Mouse (Mus musculus): ENCODE measurements around the gene Klk1b4.
A peak's percentile ranks its signal among the peaks of the same experiment; 100 is the strongest.

Gene Klk1b4

DNA sequence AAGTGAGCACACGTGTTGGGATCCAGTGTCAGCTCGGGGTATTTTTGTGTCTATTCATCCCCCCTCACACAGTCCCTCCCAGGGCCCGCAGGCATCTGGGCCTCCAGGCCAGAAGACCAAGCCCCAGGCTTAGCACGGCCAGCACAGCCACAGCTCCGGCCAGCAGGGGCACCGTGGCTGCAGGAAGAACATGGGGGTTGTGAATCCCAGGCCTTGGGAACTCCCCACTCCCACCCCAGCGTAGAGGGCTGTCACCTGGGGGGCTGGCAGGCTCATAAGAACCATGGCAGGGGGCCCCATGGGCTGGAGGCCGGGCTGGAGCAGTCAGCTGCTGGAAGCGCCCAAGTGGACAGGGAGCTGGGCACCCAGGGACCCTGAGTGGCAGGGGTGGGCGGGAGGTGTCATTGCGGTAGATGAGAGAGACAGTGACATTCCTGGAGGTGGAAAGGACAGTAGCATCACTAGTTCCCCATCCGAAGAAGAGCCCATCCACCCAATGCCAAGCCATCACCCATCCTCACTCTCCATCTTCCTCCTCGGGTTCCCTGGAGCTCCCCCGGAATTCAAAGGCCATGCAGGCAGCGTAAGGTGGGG lies 45.9 kb downstream of the Klk1b4 start:
- DNase-seq (ENCODE audit: inconsistent age in 2 of 2, low spot score in 1 of 2): peak in 1 of 2 experiments; percentile 48

DNA sequence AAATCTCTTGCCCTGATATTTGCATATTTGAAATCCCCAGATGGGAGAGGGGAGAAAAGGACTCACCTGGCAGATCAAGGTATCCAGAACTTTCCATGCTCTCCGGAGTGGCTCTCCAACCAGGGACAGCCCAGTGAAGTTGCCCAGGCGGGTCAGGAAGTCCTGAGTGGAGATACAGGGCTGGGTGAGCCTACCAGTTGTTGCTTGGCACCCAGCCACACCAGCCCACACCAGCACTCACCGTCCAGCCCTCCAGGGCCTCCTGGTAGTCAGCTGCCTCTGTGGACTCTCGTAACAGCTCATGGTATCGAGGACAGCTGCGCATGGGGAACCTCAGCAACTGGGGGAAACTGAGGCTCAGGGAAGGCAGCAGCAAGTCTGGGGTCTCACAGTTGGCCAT lies 47.7 kb downstream of the Klk1b4 start:
- DNase-seq (ENCODE audit: inconsistent age in 2 of 2, low spot score in 1 of 2): peak in 1 of 2 experiments; percentile 42

DNA sequence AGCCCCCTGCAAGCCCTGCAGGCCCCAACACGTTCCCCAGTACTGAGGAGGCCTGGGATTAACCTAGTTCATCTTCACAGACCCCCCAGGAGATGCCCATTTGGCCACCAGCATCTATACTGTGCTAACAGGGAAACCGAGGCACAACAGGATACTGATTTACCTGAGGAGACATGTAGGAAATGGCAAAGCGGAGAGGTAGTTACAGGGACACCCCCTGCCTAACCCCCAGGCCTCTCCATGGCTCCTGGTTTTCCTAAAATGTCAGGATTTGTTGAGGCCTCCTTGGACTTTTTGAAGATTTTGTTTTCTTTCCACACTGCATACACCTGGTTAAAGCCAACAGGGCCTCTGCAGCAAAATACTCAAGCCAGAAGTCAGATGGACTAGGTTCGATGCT lies 50.0 kb downstream of the Klk1b4 start, which contains the start of gene Acp4:
TSS of gene Acp4 (minus strand) at position 101 of the 400 bp plus-strand sequence.
- no peak for DNase-seq (ENCODE audit: inconsistent age in 2 of 2, low spot score in 1 of 2)

DNA sequence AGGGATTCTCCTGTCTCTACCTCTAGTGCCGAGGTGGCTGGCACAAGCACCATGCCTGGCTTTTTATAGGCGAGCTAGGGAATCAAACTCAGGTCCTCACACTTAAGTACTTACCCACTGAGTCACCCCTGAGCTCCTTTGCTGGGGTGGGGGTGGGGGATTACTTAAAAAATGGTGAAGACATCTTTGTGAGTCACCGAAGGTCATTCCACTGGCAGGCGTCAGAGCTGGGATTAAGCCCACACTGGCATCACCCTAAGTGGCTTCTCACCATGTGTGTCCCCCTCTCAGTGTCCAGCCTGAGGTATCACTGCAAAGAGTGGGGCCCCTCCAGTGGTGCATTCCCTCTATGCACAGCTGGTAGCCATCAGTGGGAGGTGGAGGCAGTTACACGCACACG lies 53.2 kb downstream of the Klk1b4 start:
- peak in 1 of 2 experiments; percentile 66 for DNase-seq (ENCODE audit: inconsistent age in 2 of 2, low spot score in 1 of 2)

DNA sequence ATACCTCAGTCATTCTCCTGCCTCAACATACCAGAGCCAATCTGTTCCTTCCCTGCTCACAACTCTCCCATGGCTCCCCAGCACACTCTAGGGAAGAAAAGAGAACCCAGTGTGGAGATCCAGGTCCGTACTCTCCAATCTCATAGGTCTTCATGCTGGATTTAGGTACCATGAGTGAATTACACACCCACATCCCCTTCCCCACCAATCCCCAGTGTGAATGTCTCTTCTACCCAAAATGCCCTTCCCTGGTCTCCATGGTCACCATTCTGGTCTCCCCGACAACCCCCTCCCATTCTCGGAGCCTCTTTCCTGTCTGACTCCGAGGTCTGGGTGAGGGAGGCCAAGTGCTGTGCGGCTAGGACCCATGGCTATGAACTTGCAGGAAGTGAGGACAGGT lies 53.9 kb downstream of the Klk1b4 start, which contains the start of gene Gm15517:
TSS of gene Gm15517 (plus strand) at position 301 of the 400 bp plus-strand sequence.
- DNase-seq (ENCODE audit: inconsistent age in 2 of 2, low spot score in 1 of 2): no peak
